Mouse (Mus musculus): ENCODE measurements around the gene Gm45753. TPM values are rescaled to one million over a fixed set of nuclear protein-coding genes. Genes with fewer than 3 reads are reported as not detected.
A peak's percentile ranks its signal among the peaks of the same experiment; 100 is the strongest.

The Gm45753 gene
- polyA plus RNA-seq (2014; fragmentation: Nextera tagmentation; extraction: Ambion mirVana), result not detected in 2 replicates

GRCm38 (mm10) chr8:45308366-45308765 lies at the start of gene Gm45753:
Gm45753 (minus strand) TSS chr8:45308466.
- Histone ChIP-seq H3K9me3 (ENCODE audit: control insufficient read depth, low read length) (no peaks in the 10 kb centered on the region), H3K27ac (ENCODE audit: low read depth, low read length) (no peak within 1 kb of the TSS), H3K9ac (ENCODE audit: low read depth, low read length) (no peak within 1 kb of the TSS), H3K4me1 (replicated peaks; ENCODE audit: control insufficient read depth, insufficient read depth, low read length) (no peaks in the 10 kb centered on the region), H3K27me3 (ENCODE audit: control insufficient read depth, insufficient read depth, low read length) (no peaks in the 10 kb centered on the region), H3K4me2 (replicated peaks; ENCODE audit: low read depth, low read length) (no peak within 1 kb of the TSS), H3K36me3 (ENCODE audit: control insufficient read depth, insufficient read depth, low read length) (no peaks in the 10 kb centered on the region), H3K4me3 (ENCODE audit: low read depth, low read length) (no peak within 1 kb of the TSS)
- WGBS, result 92% methylated on average over 13 of the region's 13 CpGs
- DNase-seq (ENCODE audit: low spot score) (no peak), ATAC-seq (ENCODE audit: low FRiP score) (no peak)

- H3K27me3 ChIP-seq (ENCODE audit: control insufficient read depth, insufficient read depth, low read length), result no peaks in the 10 kb centered on the region
- no peaks in the 10 kb centered on the region for H3K4me1 ChIP-seq (replicated peaks; ENCODE audit: control insufficient read depth, insufficient read depth, low read length)
- ATAC-seq (ENCODE audit: low FRiP score) (no peak), DNase-seq (ENCODE audit: low spot score) (no peak)
- H3K36me3 ChIP-seq (ENCODE audit: control insufficient read depth, insufficient read depth, low read length), result no peaks in the 10 kb centered on the region
- no peaks in the 10 kb centered on the region for H3K9me3 ChIP-seq (ENCODE audit: control insufficient read depth, low read length)
- no peak overlapping the region for H3K9ac ChIP-seq (ENCODE audit: low read depth, low read length)
- no peak overlapping the region for H3K4me3 ChIP-seq (ENCODE audit: low read depth, low read length)
- no peak overlapping the region for H3K4me2 ChIP-seq (replicated peaks; ENCODE audit: low read depth, low read length)
- 76% methylated on average over 6 of the region's 6 CpGs for WGBS
- H3K27ac ChIP-seq (ENCODE audit: low read depth, low read length), result no peak overlapping the region
These were observed 47.5 kb upstream of the Gm45753 start for GRCm38 (mm10) chr8:45355809-45356208.

- Histone ChIP-seq H3K4me3 (ENCODE audit: low read depth, low read length) (no peak overlapping the region), H3K9ac (ENCODE audit: low read depth, low read length) (no peak overlapping the region), H3K36me3 (ENCODE audit: control insufficient read depth, insufficient read depth, low read length) (no peaks in the 10 kb centered on the region), H3K4me1 (replicated peaks; ENCODE audit: control insufficient read depth, insufficient read depth, low read length) (no peaks in the 10 kb centered on the region), H3K27me3 (ENCODE audit: control insufficient read depth, insufficient read depth, low read length) (no peaks in the 10 kb centered on the region), H3K27ac (ENCODE audit: low read depth, low read length) (no peak overlapping the region), H3K9me3 (ENCODE audit: control insufficient read depth, low read length) (no peaks in the 10 kb centered on the region), H3K4me2 (replicated peaks; ENCODE audit: low read depth, low read length) (no peak overlapping the region)
- 19% methylated on average over 6 of the region's 6 CpGs for WGBS
- ATAC-seq (ENCODE audit: low FRiP score), result no peak
- DNase-seq (ENCODE audit: low spot score), result peak; percentile 87
These were observed 36.8 kb upstream of the Gm45753 start for GRCm38 (mm10) chr8:45345031-45345430.

- WGBS, result 94% methylated on average over 8 of the region's 8 CpGs
- H3K9me3 ChIP-seq (ENCODE audit: control insufficient read depth, low read length), result no peaks in the 10 kb centered on the region
- no peak overlapping the region for H3K9ac ChIP-seq (ENCODE audit: low read depth, low read length)
- no peak overlapping the region for H3K4me3 ChIP-seq (ENCODE audit: low read depth, low read length)
- no peaks in the 10 kb centered on the region for H3K27me3 ChIP-seq (ENCODE audit: control insufficient read depth, insufficient read depth, low read length)
- no peaks in the 10 kb centered on the region for H3K4me1 ChIP-seq (replicated peaks; ENCODE audit: control insufficient read depth, insufficient read depth, low read length)
- no peak overlapping the region for H3K4me2 ChIP-seq (replicated peaks; ENCODE audit: low read depth, low read length)
- ATAC-seq (ENCODE audit: low FRiP score) (no peak), DNase-seq (ENCODE audit: low spot score) (no peak)
- no peak overlapping the region for H3K27ac ChIP-seq (ENCODE audit: low read depth, low read length)
- H3K36me3 ChIP-seq (ENCODE audit: control insufficient read depth, insufficient read depth, low read length), result no peaks in the 10 kb centered on the region
These were observed 36.0 kb upstream of the Gm45753 start for GRCm38 (mm10) chr8:45344298-45344697.

GRCm38 (mm10) chr8:45341630-45342628 lies 33.7 kb upstream of the Gm45753 start:
- no peak for DNase-seq (ENCODE audit: low spot score)
- no peak overlapping the region for H3K27ac ChIP-seq (ENCODE audit: low read depth, low read length)
- H3K4me1 ChIP-seq (replicated peaks; ENCODE audit: control insufficient read depth, insufficient read depth, low read length), result no peaks in the 10 kb centered on the region
- no peak overlapping the region for H3K4me2 ChIP-seq (replicated peaks; ENCODE audit: low read depth, low read length)
- H3K36me3 ChIP-seq (ENCODE audit: control insufficient read depth, insufficient read depth, low read length), result no peaks in the 10 kb centered on the region
- H3K4me3 ChIP-seq (ENCODE audit: low read depth, low read length), result no peak overlapping the region
- 91% methylated on average over 12 of the region's 12 CpGs for WGBS
- no peak overlapping the region for H3K9ac ChIP-seq (ENCODE audit: low read depth, low read length)
- ATAC-seq (ENCODE audit: low FRiP score), result no peak
- no peaks in the 10 kb centered on the region for H3K27me3 ChIP-seq (ENCODE audit: control insufficient read depth, insufficient read depth, low read length)
- no peaks in the 10 kb centered on the region for H3K9me3 ChIP-seq (ENCODE audit: control insufficient read depth, low read length)

- Histone ChIP-seq H3K9ac (ENCODE audit: low read depth, low read length) (peak overlapping the region; percentile 64; the same call in 1 of the 2 replicates), H3K27ac (ENCODE audit: low read depth, low read length) (no peak overlapping the region)
- ATAC-seq (ENCODE audit: low FRiP score), result no peak
These were observed 25.2 kb upstream of the Gm45753 start for GRCm38 (mm10) chr8:45333493-45333892.

GRCm38 (mm10) chr8:45332685-45333409 lies 24.6 kb upstream of the Gm45753 start, which contains the start of gene Cyp4v3:
Cyp4v3 (minus strand) TSS chr8:45333216.
- under 1% methylated on average over 44 of the region's 44 CpGs for WGBS
- H3K4me2 ChIP-seq (replicated peaks; ENCODE audit: low read depth, low read length), result peak within 1 kb of the TSS; percentile 92
- DNase-seq (ENCODE audit: low spot score) (peak; percentile 71), ATAC-seq (ENCODE audit: low FRiP score) (peak; percentile 84)
- H3K36me3 ChIP-seq (ENCODE audit: control insufficient read depth, insufficient read depth, low read length), result no peaks in the 10 kb centered on the region
- H3K9ac ChIP-seq (ENCODE audit: low read depth, low read length), result peak within 1 kb of the TSS; percentile 64
- no peaks in the 10 kb centered on the region for H3K9me3 ChIP-seq (ENCODE audit: control insufficient read depth, low read length)
- H3K27me3 ChIP-seq (ENCODE audit: control insufficient read depth, insufficient read depth, low read length), result peaks cover 3% of the 10 kb centered on the region; the same call in 1 of the 2 replicates
- H3K4me3 ChIP-seq (ENCODE audit: low read depth, low read length), result peak within 1 kb of the TSS; percentile 64
- 0 out of 2 replicates have a peak, but pooled peaks cover 2% of the 10 kb centered on the region for H3K4me1 ChIP-seq (replicated peaks; ENCODE audit: control insufficient read depth, insufficient read depth, low read length)
- no peak within 1 kb of the TSS for H3K27ac ChIP-seq (ENCODE audit: low read depth, low read length)

More at GRCm38 (mm10) chr8:45333493-45333892, 25.2 kb upstream of the Gm45753 start:
- Histone ChIP-seq H3K27me3 (ENCODE audit: control insufficient read depth, insufficient read depth, low read length) (peaks cover 3% of the 10 kb centered on the region; the same call in 1 of the 2 replicates), H3K4me3 (ENCODE audit: low read depth, low read length) (peak overlapping the region; percentile 64), H3K9me3 (ENCODE audit: control insufficient read depth, low read length) (no peaks in the 10 kb centered on the region), H3K4me1 (replicated peaks; ENCODE audit: control insufficient read depth, insufficient read depth, low read length) (0 out of 2 replicates have a peak, but pooled peaks cover 2% of the 10 kb centered on the region), H3K36me3 (ENCODE audit: control insufficient read depth, insufficient read depth, low read length) (no peaks in the 10 kb centered on the region), H3K4me2 (replicated peaks; ENCODE audit: low read depth, low read length) (peak overlapping the region; percentile 92)
- WGBS, result 4% methylated on average over 8 of the region's 8 CpGs
- peak; percentile 29 for DNase-seq (ENCODE audit: low spot score)

- no peak overlapping the region for H3K4me2 ChIP-seq (replicated peaks; ENCODE audit: low read depth, low read length)
- H3K4me3 ChIP-seq (ENCODE audit: low read depth, low read length), result no peak overlapping the region
- 0 out of 2 replicates have a peak, but pooled peaks cover 2% of the 10 kb centered on the region for H3K4me1 ChIP-seq (replicated peaks; ENCODE audit: control insufficient read depth, insufficient read depth, low read length)
- H3K9ac ChIP-seq (ENCODE audit: low read depth, low read length), result no peak overlapping the region
- no peak overlapping the region for H3K27ac ChIP-seq (ENCODE audit: low read depth, low read length)
- WGBS, result 82% methylated on average over 3 of the region's 3 CpGs
- H3K9me3 ChIP-seq (ENCODE audit: control insufficient read depth, low read length), result no peaks in the 10 kb centered on the region
- DNase-seq (ENCODE audit: low spot score), result no peak
- no peaks in the 10 kb centered on the region for H3K36me3 ChIP-seq (ENCODE audit: control insufficient read depth, insufficient read depth, low read length)
- ATAC-seq (ENCODE audit: low FRiP score), result no peak
- peaks cover 3% of the 10 kb centered on the region; the same call in 1 of the 2 replicates for H3K27me3 ChIP-seq (ENCODE audit: control insufficient read depth, insufficient read depth, low read length)
These were observed 22.6 kb upstream of the Gm45753 start for GRCm38 (mm10) chr8:45330856-45331255.
